Mouse (Mus musculus) left cerebral cortex, adult 18-20 months (tissue): ENCODE data around the gene Dnaaf3. TPM values are rescaled to one million over a fixed set of nuclear protein-coding genes. Genes with fewer than 3 reads are reported as not detected.
A peak's percentile ranks its signal among the peaks of the same experiment; 100 is the strongest.

Experiments
- DNase-seq, 2 experiments: peaks; one replicate each; pipeline ENCODE4 v3.0.0; 2021 to 2022; ENCODE audit warnings: low spot score in 2 of 2, mixed read lengths in 1 of 2
- total RNA-seq, 2 experiments: library from RNA; stranded (reverse); gene quantifications; 2 replicates each; pipeline ENCODE4 v1.2.3; 2021

Gene Dnaaf3
- total RNA-seq, 2 experiments from 2014 or later, result 0.23 to 0.37 TPM

DNA sequence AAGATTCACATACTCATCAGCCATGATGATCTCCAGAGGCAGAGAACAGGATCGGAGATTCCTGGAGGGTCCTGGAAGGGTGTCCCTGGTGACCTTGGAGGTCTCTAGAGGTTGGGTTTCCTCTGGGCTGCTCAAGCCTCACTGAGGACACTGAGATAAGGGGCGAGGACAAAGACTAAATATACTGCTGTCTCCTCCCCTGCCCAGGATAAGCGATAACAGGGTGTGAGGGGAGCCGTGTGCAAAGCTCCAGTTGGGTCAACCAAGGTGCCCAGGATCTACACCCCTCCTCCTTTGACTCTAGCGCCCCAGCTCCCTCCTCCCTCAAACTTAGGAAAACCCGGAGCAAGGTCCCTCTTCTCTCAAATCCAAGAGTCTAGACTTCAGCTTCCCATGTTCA, 10.0 kb downstream of the Dnaaf3 start:
- no peak for DNase-seq

DNA sequence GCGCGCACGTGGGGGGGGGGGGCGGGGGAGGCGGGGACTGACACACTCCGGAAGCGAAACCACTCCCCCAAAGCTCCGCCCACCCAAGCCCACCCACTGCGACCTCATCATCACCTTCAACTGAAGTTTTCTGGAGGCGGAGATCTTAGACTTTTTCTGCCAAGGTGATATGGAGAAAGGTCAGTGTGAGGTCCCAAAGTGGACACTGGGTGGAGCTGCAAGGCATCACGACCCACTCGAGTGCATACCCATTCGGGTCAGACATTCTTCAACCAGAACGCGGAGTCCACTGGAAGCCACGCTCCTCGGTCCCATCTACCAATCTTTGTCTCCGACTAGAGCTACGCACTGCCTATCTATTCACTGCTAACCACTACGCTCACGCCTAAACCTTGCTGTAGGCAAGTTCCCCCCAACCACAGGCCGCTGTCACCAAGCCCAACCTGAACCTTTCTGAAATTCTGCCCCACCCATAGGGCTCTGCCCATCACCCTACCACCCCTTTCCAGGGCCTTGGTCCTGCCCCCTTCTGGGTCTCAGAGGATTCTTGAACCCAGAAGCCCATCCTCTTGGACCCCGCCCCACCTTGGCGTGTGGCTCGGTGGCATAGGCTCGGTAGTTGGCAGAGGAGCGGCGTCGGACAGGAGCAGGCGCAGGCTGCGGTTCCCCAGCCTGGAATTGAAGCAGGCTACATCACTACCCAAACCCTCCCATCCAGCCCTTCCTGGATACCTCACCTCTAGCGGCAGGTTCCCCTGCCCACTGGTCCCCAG, 10.8 kb downstream of the Dnaaf3 start:
- DNase-seq, result no peak

- no peak for DNase-seq
Observed at GRCm38 (mm10) chr7:4518487-4518886, 13.8 kb downstream of the Dnaaf3 start.

GRCm38 (mm10) chr7:4516332-4517050, 15.8 kb downstream of the Dnaaf3 start, which contains the start of gene Tnnt1:
Tnnt1 (minus strand) TSS chr7:4516382.
- no peak for DNase-seq

GRCm38 (mm10) chr7:4515853-4516252, 16.4 kb downstream of the Dnaaf3 start:
- no peak for DNase-seq

- DNase-seq, result no peak
Observed at GRCm38 (mm10) chr7:4513829-4514712, 18.2 kb downstream of the Dnaaf3 start.

- peak in 1 of 2 experiments; percentile 31 for DNase-seq
Observed at GRCm38 (mm10) chr7:4513236-4513635, 19.0 kb downstream of the Dnaaf3 start.

- no peak for DNase-seq
Observed at GRCm38 (mm10) chr7:4511489-4512224, 20.6 kb downstream of the Dnaaf3 start.

DNA sequence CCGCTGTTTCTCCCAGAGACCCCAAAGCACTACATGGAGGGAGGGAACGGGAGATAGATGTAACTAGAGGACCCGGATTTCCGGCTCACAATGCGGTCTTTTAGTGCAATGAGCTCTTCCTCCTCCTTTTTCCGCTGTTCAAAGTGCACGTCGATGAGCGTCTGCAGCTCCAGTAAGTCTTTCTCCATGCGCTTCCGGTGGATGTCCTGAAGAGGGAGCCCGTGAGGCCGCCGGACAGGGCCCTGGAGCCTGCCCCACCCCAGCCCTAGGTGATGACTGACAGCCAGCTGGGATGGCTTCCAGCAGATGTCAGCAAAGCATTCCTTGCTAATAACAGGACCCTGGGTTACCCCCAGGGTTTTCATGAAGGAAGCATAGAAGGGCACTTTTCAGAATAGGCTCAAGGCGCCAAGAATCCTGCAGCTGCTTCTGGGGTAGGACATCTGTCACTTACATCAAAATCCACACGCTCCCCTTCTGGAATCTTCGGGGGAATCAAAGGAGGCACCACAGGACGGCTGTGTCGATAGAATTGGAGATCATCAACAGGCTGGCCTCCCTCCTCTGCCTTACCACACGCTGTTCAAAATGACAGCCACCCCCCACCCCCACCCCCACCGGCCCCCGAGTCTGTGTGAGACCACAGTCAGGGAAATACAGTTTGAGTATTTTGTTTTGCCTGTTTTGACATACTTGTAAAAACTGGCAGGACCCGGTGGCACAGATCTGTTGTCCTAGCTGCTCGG, 22.2 kb downstream of the Dnaaf3 start:
- peak; percentile 51 for DNase-seq

GRCm38 (mm10) chr7:4508739-4509116, 23.5 kb downstream of the Dnaaf3 start:
- no peak for DNase-seq

- DNase-seq, result peak; percentile 22 to 57
Observed at GRCm38 (mm10) chr7:4508062-4508738, 24.1 kb downstream of the Dnaaf3 start.

- no peak for DNase-seq
Observed at GRCm38 (mm10) chr7:4507220-4507619, 25.0 kb downstream of the Dnaaf3 start.

DNA sequence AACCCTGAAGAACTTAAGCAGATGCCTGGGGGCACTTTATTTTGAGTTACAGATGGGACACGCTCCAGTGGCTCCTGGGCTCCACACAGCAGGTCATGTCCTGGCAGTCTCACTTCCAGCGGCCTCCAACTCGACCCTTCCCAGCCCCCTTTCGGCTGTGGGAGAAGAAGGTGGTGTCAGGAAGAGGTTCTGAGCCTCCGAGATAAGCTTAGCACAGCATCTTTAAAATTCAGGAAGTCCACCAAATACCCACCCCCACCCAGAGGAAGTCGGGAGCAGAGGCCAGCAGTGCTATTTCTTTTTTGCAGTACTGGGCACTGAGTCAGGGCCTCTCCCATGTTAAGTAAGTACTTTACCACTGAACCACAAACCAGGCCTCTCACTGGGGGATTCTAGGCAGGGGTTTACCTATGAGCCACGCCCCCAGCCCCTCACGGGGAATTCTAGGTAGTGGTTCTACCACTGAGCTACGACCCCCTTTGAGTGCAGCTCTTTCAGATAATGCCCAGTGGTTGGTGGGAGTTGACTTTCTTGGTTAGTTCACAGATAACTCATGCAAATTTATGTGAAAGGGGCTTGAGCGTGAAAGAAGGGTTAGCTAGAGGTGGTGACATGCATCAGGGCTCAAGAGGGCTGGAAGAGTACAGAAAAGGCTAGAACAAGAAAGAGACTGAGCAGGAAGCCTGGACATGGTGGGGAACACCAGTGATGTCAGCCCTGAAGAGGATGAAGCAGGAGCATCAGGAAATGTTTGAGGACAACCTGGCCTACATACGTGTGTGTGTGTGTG, 27.4 kb downstream of the Dnaaf3 start:
- DNase-seq, result no peak

- DNase-seq, result no peak
Observed at GRCm38 (mm10) chr7:4503858-4504257, 28.4 kb downstream of the Dnaaf3 start.

DNA sequence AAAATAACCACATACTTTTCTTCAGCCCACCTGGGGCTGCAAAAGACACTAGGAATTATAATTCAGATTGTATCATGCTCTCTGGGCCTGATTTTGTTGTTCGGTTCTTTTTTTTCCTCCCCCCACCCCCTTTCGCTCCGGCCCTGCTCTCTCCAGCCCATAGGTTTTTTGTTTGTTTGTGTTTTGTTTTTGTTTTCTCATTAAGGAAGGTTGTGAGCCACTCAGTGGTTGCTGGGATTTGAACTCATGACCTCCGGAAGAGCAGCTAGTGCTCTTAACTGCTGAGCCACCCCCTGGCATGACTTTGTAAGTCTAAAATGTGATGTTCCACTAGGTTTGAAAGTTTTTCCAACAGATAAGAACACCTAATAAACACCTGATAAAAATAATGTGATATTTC, 29.2 kb downstream of the Dnaaf3 start:
- no peak for DNase-seq

DNA sequence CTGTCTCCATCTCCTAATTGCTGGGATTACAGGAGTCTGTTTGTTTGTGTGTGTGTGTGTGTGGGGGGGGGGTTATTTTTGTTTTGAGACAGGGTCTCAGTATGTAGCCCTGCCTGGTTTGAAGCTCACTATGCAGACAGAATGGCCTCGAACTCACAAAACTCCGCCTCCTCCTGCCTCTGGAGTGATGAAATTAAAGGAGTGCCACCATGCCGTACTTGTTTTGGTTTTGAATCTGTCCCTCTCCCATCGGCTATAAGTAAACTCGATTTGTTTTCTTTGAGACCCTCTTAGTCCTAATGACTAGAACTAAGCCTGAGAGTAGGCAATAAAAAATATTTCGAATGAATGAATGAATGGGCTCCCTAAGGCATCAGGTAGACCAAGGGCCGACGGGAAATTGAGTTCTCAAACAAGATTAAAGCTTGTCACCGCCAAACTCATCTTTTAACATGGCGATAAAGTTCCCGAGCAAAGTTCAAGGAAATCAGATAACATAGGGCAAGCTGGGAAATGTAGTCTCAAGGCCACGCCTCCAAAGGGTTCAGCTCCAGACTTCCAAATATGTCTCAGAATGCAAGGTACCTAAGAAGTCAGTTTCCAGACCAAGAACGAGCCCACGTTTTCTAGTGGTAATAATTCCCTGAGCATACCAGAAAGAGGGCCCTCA, 29.7 kb downstream of the Dnaaf3 start:
- DNase-seq, result peak; percentile 62 to 65

- DNase-seq, result peak; percentile 96
Observed at GRCm38 (mm10) chr7:4501558-4502397, 30.5 kb downstream of the Dnaaf3 start, which contains the start of gene Ppp1r12c. Ppp1r12c (minus strand) TSS chr7:4501680.
